Mouse (Mus musculus) lung, adult 18-20 months (tissue): ENCODE data around the gene Lpxn.

Source experiments
- DNase-seq, 2 experiments: peaks; one replicate each; pipeline ENCODE4 v3.0.0; 2022; ENCODE audit warnings: mixed read lengths in 2 of 2

Gene Lpxn

DNA sequence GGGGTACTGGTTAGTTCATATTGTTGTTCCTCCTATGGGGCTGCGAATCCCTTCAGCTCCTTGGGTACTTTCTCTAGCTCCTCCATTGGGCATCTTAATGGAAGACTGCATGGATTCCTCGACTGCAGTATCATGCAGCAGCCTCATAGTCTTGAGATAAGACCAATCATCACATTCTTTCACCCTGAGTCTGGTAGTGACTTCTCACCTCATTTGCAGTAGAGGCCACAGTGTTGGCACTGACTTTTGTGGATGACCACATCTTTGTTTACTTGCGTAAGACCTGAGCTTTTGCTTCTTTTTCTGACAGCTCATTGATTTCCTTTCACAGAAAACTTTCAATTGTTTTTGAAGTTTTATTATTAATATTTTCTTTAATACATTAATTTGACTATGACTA, 9.7 kb downstream of the Lpxn start:
- peak in 1 of 2 experiments; percentile 12 for DNase-seq

GRCm38 (mm10) chr19:12806214-12806613, 10.2 kb downstream of the Lpxn start:
- no peak for DNase-seq

GRCm38 (mm10) chr19:12812644-12813364, 16.8 kb downstream of the Lpxn start:
- DNase-seq, result no peak

- DNase-seq, result no peak
Measured at GRCm38 (mm10) chr19:12813883-12814282, 17.9 kb downstream of the Lpxn start.

- DNase-seq, result no peak
Measured at GRCm38 (mm10) chr19:12818507-12818906, 22.5 kb downstream of the Lpxn start.

GRCm38 (mm10) chr19:12820383-12820782, 24.4 kb downstream of the Lpxn start:
- DNase-seq, result peak in 1 of 2 experiments; percentile 18

DNA sequence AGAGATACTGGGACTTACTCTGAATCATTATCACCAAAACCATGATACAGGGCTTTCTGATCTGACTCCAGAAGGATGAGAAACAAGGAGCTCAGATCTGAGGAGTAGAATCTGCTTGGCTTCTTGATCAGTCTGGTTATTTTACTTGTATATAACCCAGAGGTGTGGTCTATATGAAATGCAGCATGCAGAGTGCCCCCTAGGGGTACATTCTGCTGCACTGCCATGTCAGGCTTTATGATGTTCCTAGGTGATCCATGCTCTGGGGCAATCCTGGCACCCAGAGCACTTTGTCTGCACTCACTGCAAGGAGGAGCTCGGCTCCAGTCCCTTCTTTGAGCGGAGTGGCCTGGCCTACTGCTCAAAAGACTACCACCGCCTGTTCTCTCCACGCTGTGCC, 28.6 kb downstream of the Lpxn start:
- DNase-seq, result no peak

GRCm38 (mm10) chr19:12830823-12831430, 34.9 kb downstream of the Lpxn start:
- DNase-seq, result no peak

DNA sequence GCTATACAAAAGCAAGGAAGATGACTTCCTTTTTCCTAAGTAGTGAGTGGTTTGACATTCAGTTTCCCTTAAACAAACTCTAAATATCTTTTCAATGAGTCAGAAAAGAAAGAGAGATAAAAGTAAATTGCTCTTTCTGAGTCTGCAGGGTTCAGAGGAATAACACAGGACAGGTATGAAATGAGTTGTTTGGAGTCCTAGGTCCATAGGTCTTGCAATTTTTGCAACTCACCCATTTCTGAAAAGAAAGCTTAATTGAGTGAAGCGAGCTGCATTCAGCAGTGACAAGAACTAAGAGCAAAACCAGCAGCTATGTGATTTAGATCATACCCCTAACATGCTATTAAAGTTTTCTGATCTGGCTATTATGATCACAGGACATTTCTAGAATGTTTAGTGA, 35.6 kb downstream of the Lpxn start:
- DNase-seq, result no peak

GRCm38 (mm10) chr19:12833625-12834024, 37.6 kb downstream of the Lpxn start:
- DNase-seq, result peak in 1 of 2 experiments; percentile 9

- DNase-seq, result no peak
Measured at GRCm38 (mm10) chr19:12838507-12838906, 42.5 kb downstream of the Lpxn start.

DNA sequence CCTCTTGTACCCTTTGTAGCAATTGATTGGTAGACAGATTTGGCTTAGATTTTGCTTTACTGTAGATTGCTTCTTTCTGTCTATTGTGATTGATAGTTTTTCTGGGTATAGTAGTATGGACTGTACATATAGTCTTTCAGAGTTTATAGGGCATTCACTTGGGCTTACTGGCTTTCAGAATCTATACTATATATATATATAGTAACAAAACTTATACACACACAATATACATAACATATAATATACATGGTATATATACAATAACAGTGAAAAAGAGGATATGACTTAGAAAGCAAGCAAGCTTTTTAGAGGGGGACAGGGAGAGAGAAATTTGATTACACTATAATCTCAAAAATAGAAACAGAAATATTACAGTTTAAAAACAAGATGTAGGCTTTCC, 50.4 kb downstream of the Lpxn start, which contains the start of gene Gm5244:
Gm5244 (plus strand) TSS at position 301 of the 400 bp plus-strand sequence.
- DNase-seq, result no peak

DNA sequence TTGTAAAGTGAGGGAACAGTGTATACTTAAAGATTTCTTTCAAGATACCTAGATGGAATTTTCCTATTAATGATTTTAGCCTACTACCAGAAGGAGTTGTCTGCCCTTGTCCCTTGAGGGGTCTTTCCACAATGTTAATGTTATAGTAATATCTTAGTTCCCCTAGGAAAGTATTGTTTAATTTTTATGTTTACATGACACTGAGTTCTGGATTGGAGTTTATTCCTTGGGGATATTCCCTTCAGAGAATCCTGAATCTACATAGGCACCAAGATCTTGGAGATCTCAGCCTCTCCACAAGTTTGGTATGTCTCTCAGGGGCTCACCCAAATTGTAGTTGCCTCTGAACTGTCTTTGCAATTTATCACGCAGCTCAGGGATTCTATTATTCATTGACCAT, 61.0 kb downstream of the Lpxn start, which contains the start of gene Olfr1444:
Olfr1444 (plus strand) TSS at position 301 of the 400 bp plus-strand sequence.
- no peak for DNase-seq
